ENCODE assay signal across 25 mouse cellular contexts in genomic region chr3:125660884-125661532, GRCm38 (mm10).
DNase-seq lines count a peak whose midpoint lies in the region; ATAC-seq and TF ChIP-seq lines count a peak whose summit lies in the region.
"Had no signal": no experiment of that assay in that cellular context is flagged by ENCODE, and none has a peak within 500 bp of the region (broad histone marks: within the 10 kb centered on the region; RNA-seq: fewer than 3 reads in every experiment).

No protein-coding gene starts in this region.

- H3K4me3 ChIP-seq in forebrain, embryonic 12.5 days (replicated peaks) = no peak overlapping the region
- no peak overlapping the region for H3K4me3 ChIP-seq in forebrain, embryonic 10.5 days
- no peak overlapping the region for H3K4me3 ChIP-seq in hindbrain, embryonic 12.5 days
- no peak overlapping the region for H3K4me3 ChIP-seq in hindbrain, embryonic 10.5 days
- no peak overlapping the region for H3K4me3 ChIP-seq in midbrain, embryonic 11.5 days (ENCODE audit: low read depth, low read length)
- no peak overlapping the region for H3K4me3 ChIP-seq in midbrain, postnatal 0 days (ENCODE audit: low read depth, low read length)
- H3K4me3 ChIP-seq in intestine, postnatal 0 days (ENCODE audit: low read depth, low read length) = no peak overlapping the region
- H3K4me3 ChIP-seq: embryonic facial prominence, embryonic 10.5 days; embryonic facial prominence, embryonic 13.5 days; erythroblast, embryonic 14.5 days; heart, embryonic 12.5 days; heart, embryonic 15.5 days; hindbrain, embryonic 15.5 days had no signal

- no peak overlapping the region for H3K9ac ChIP-seq in forebrain, embryonic 12.5 days
- no peak overlapping the region for H3K9ac ChIP-seq in hindbrain, embryonic 12.5 days
- no peak overlapping the region for H3K9ac ChIP-seq in midbrain, embryonic 11.5 days (ENCODE audit: low read length)
- no peak overlapping the region for H3K9ac ChIP-seq in midbrain, postnatal 0 days (replicated peaks; ENCODE audit: low read length, poor library complexity, severe bottlenecking)
- no peak overlapping the region for H3K9ac ChIP-seq in intestine, postnatal 0 days (ENCODE audit: low read depth, low read length)
- H3K9ac ChIP-seq: embryonic facial prominence, embryonic 13.5 days; heart, embryonic 12.5 days; heart, embryonic 15.5 days; hindbrain, embryonic 15.5 days had no signal

- H3K36me3 ChIP-seq in forebrain, embryonic 12.5 days (replicated peaks) = no peaks in the 10 kb centered on the region
- H3K36me3 ChIP-seq in forebrain, embryonic 10.5 days (replicated peaks) = no peaks in the 10 kb centered on the region
- no peaks in the 10 kb centered on the region for H3K36me3 ChIP-seq in hindbrain, embryonic 12.5 days
- no peaks in the 10 kb centered on the region for H3K36me3 ChIP-seq in hindbrain, embryonic 10.5 days
- no peaks in the 10 kb centered on the region for H3K36me3 ChIP-seq in midbrain, embryonic 11.5 days (ENCODE audit: control insufficient read depth, insufficient read depth, low read length)
- H3K36me3 ChIP-seq in midbrain, postnatal 0 days (ENCODE audit: insufficient read depth, low read length) = no peaks in the 10 kb centered on the region
- no peaks in the 10 kb centered on the region for H3K36me3 ChIP-seq in intestine, postnatal 0 days (ENCODE audit: control insufficient read depth, insufficient read depth)
- H3K36me3 ChIP-seq: embryonic facial prominence, embryonic 10.5 days; embryonic facial prominence, embryonic 13.5 days; heart, embryonic 12.5 days; heart, embryonic 15.5 days; hindbrain, embryonic 15.5 days had no signal

- no peak overlapping the region for H3K4me2 ChIP-seq in forebrain, embryonic 12.5 days
- H3K4me2 ChIP-seq in hindbrain, embryonic 12.5 days (replicated peaks) = no peak overlapping the region
- no peak overlapping the region for H3K4me2 ChIP-seq in midbrain, embryonic 11.5 days
- no peak overlapping the region for H3K4me2 ChIP-seq in midbrain, postnatal 0 days (ENCODE audit: low read depth, low read length, poor library complexity, severe bottlenecking)
- no peak overlapping the region for H3K4me2 ChIP-seq in intestine, postnatal 0 days (replicated peaks; ENCODE audit: low read depth)
- H3K4me2 ChIP-seq: embryonic facial prominence, embryonic 13.5 days; heart, embryonic 12.5 days; heart, embryonic 15.5 days; hindbrain, embryonic 15.5 days had no signal

- no peaks in the 10 kb centered on the region for H3K9me3 ChIP-seq in forebrain, embryonic 12.5 days
- H3K9me3 ChIP-seq in forebrain, embryonic 10.5 days = no peaks in the 10 kb centered on the region
- no peaks in the 10 kb centered on the region for H3K9me3 ChIP-seq in hindbrain, embryonic 12.5 days (replicated peaks)
- H3K9me3 ChIP-seq in hindbrain, embryonic 10.5 days = no peaks in the 10 kb centered on the region
- H3K9me3 ChIP-seq in midbrain, embryonic 11.5 days (ENCODE audit: control insufficient read depth, low read length) = no peaks in the 10 kb centered on the region
- no peaks in the 10 kb centered on the region for H3K9me3 ChIP-seq in midbrain, postnatal 0 days (ENCODE audit: low read length)
- no peaks in the 10 kb centered on the region for H3K9me3 ChIP-seq in intestine, postnatal 0 days (ENCODE audit: control insufficient read depth)
- H3K9me3 ChIP-seq: embryonic facial prominence, embryonic 10.5 days; embryonic facial prominence, embryonic 13.5 days; heart, embryonic 12.5 days; heart, embryonic 15.5 days; hindbrain, embryonic 15.5 days had no signal

- WGBS in forebrain, embryonic 12.5 days = 65% methylated on average over 2 of the region's 2 CpGs
- WGBS in forebrain, embryonic 10.5 days = 89% methylated on average over 2 of the region's 2 CpGs
- 61% methylated on average over 2 of the region's 2 CpGs for WGBS in hindbrain, embryonic 12.5 days
- WGBS in hindbrain, embryonic 10.5 days = 78% methylated on average over 2 of the region's 2 CpGs
- 67% methylated on average over 2 of the region's 2 CpGs for WGBS in midbrain, embryonic 11.5 days
- WGBS in midbrain, postnatal 0 days = 58% methylated on average over 2 of the region's 2 CpGs
- 33% methylated on average over 2 of the region's 2 CpGs for WGBS in intestine, postnatal 0 days

- H3K27me3 ChIP-seq in forebrain, embryonic 12.5 days = no peaks in the 10 kb centered on the region
- H3K27me3 ChIP-seq in forebrain, embryonic 10.5 days (ENCODE audit: poor library complexity, severe bottlenecking) = no peaks in the 10 kb centered on the region
- H3K27me3 ChIP-seq in hindbrain, embryonic 12.5 days = no peaks in the 10 kb centered on the region
- H3K27me3 ChIP-seq in hindbrain, embryonic 10.5 days (ENCODE audit: insufficient read depth, poor library complexity, severe bottlenecking) = no peaks in the 10 kb centered on the region
- H3K27me3 ChIP-seq in midbrain, embryonic 11.5 days (ENCODE audit: control insufficient read depth, insufficient read depth, low read length) = no peaks in the 10 kb centered on the region
- no peaks in the 10 kb centered on the region for H3K27me3 ChIP-seq in midbrain, postnatal 0 days (ENCODE audit: insufficient read depth, low read length)
- no peaks in the 10 kb centered on the region for H3K27me3 ChIP-seq in intestine, postnatal 0 days (replicated peaks; ENCODE audit: control insufficient read depth, insufficient read depth, low read length)
- H3K27me3 ChIP-seq: embryonic facial prominence, embryonic 13.5 days; heart, embryonic 12.5 days; heart, embryonic 15.5 days; hindbrain, embryonic 15.5 days; Patski had no signal

- TF ChIP-seq CTCF in midbrain, postnatal 0 days (IDR thresholded peaks at IDR 0.05) = no peak
- no peak for TF ChIP-seq CTCF in intestine, postnatal 0 days (IDR thresholded peaks at IDR 0.05; ENCODE audit: low read depth)

- no peak for DNase-seq in forebrain, embryonic 10.5 days (ENCODE audit: extremely low spot score, low spot score)
- no peak for DNase-seq in hindbrain, embryonic 10.5 days (ENCODE audit: low spot score)
- DNase-seq in midbrain, embryonic 11.5 days (ENCODE audit: low spot score, missing footprints) = no peak
- no peak for DNase-seq in midbrain, postnatal 0 days (ENCODE audit: low spot score)
- no peak for DNase-seq in left cerebral cortex, adult 11 months (ENCODE audit: low spot score)
- DNase-seq: adrenal gland, postnatal 10 days; adrenal gland, postnatal 36 days; cerebellum, adult 18-20 months; cerebellum, adult 9-10 months; cerebellum, postnatal 14 days; gastrocnemius, postnatal 25 days; heart, adult 18-20 months; heart, postnatal 10 days; heart, postnatal 36 days; kidney, adult 11 months had no signal

- ATAC-seq in forebrain, embryonic 12.5 days (ENCODE audit: low FRiP score) = peak; percentile 52; the same call in 1 of the 2 replicates
- ATAC-seq in hindbrain, embryonic 12.5 days (ENCODE audit: low FRiP score) = 0 out of 2 replicates have a peak, but pooled peaks have one; percentile 27
- peak; percentile 22; the same call in 1 of the 2 replicates for ATAC-seq in midbrain, embryonic 11.5 days (ENCODE audit: low FRiP score)
- no peak for ATAC-seq in midbrain, postnatal 0 days (ENCODE audit: low FRiP score)
- peak; percentile 77 for ATAC-seq in intestine, postnatal 0 days
- ATAC-seq: Patski had no signal

- no peak overlapping the region for H3K27ac ChIP-seq in forebrain, embryonic 12.5 days
- no peak overlapping the region for H3K27ac ChIP-seq in forebrain, embryonic 10.5 days
- no peak overlapping the region for H3K27ac ChIP-seq in hindbrain, embryonic 12.5 days
- no peak overlapping the region for H3K27ac ChIP-seq in hindbrain, embryonic 10.5 days
- H3K27ac ChIP-seq in midbrain, embryonic 11.5 days (ENCODE audit: low read depth, low read length) = no peak overlapping the region
- no peak overlapping the region for H3K27ac ChIP-seq in midbrain, postnatal 0 days (ENCODE audit: low read depth, low read length)
- H3K27ac ChIP-seq in intestine, postnatal 0 days (ENCODE audit: low read depth, low read length) = no peak overlapping the region
- H3K27ac ChIP-seq: embryonic facial prominence, embryonic 10.5 days; embryonic facial prominence, embryonic 13.5 days; heart, embryonic 15.5 days; hindbrain, embryonic 15.5 days had no signal

- peaks cover 4% of the 10 kb centered on the region; the same call in 1 of the 2 replicates for H3K4me1 ChIP-seq in forebrain, embryonic 12.5 days
- H3K4me1 ChIP-seq in forebrain, embryonic 10.5 days = peaks cover 4% of the 10 kb centered on the region
- peaks cover 3% of the 10 kb centered on the region; the same call in 1 of the 2 replicates for H3K4me1 ChIP-seq in hindbrain, embryonic 12.5 days
- 0 out of 2 replicates have a peak, but pooled peaks cover 5% of the 10 kb centered on the region for H3K4me1 ChIP-seq in hindbrain, embryonic 10.5 days (replicated peaks)
- H3K4me1 ChIP-seq in midbrain, embryonic 11.5 days (ENCODE audit: control insufficient read depth, insufficient read depth, low read length) = no peaks in the 10 kb centered on the region
- no peaks in the 10 kb centered on the region for H3K4me1 ChIP-seq in midbrain, postnatal 0 days (ENCODE audit: insufficient read depth, low read length)
- H3K4me1 ChIP-seq in intestine, postnatal 0 days (replicated peaks; ENCODE audit: control insufficient read depth, insufficient read depth, low read length) = no peaks in the 10 kb centered on the region
- H3K4me1 ChIP-seq: embryonic facial prominence, embryonic 10.5 days; embryonic facial prominence, embryonic 13.5 days; heart, embryonic 12.5 days; heart, embryonic 15.5 days; hindbrain, embryonic 15.5 days had no signal
